Mouse (Mus musculus): ENCODE results near the gene Plcg2. TPM values are rescaled to one million over a fixed set of nuclear protein-coding genes. Genes with fewer than 3 reads are reported as not detected.

Plcg2 gene
- polyA plus RNA-seq, 2 experiments: 4.3 to 5.0 TPM

GRCm38 (mm10) chr8:117481830-117482229 is 16.3 kb upstream of the Plcg2 start:
- DNase-seq (ENCODE audit: low read depth in 3 of 3, low spot score in 3 of 3) (no peak), ATAC-seq (ENCODE audit: insufficient read depth) (no peak)
- WGBS (ENCODE audit: insufficient replicate concordance): 15% methylated on average over 5 of the region's 5 CpGs
- Histone ChIP-seq H3K27ac (no peak overlapping the region), H3K4me1 (replicated peaks; ENCODE audit: control insufficient read depth in 2 of 2, insufficient read depth in 2 of 2, low read length in 1 of 2) (no peaks in the 10 kb centered on the region; a peak in 1 of 4 replicates), H3K9me3 (ENCODE audit: control insufficient read depth, low read length) (no peaks in the 10 kb centered on the region), H3K9ac (replicated peaks) (no peak overlapping the region), H3K36me3 (replicated peaks; ENCODE audit: control insufficient read depth, insufficient read depth, low read depth) (no peaks in the 10 kb centered on the region), H3K27me3 (ENCODE audit: control insufficient read depth, insufficient read depth, low read length) (no peaks in the 10 kb centered on the region), H3K4me3 (ENCODE audit: insufficient read depth in 1 of 2, low read depth in 2 of 2, low read length in 2 of 2) (no peak overlapping the region), H3K4me2 (ENCODE audit: low read depth) (no peak overlapping the region)
- no peak for TF ChIP-seq CTCF (IDR thresholded peaks at IDR 0.05; ENCODE audit: low read depth)
- TF ChIP-seq EP300 (IDR thresholded peaks at IDR 0.05; ENCODE audit: low read depth): no peak

DNA sequence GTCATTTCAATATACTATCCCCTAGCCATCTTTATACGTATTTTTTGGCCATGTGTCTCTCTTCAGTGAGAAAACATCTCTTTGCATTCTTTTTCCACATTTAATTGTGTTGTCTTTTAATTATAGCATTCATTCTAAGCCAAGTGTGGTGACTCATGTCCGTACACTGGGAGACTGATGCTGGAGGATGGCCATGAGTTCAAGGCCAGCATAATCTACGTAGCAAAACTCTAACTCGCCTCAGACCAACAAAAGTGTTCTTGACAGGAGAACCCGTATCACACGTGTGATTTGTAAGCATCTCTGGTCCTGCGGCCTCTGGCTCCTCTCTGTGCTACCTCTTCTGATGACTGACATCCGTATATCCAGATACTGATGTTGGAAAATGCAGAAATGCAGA is 13.4 kb upstream of the Plcg2 start:
- Histone ChIP-seq H3K4me3 (ENCODE audit: insufficient read depth in 1 of 2, low read depth in 2 of 2, low read length in 2 of 2) (no peak overlapping the region), H3K4me1 (replicated peaks; ENCODE audit: control insufficient read depth in 2 of 2, insufficient read depth in 2 of 2, low read length in 1 of 2) (no peaks in the 10 kb centered on the region; a peak in 1 of 4 replicates), H3K9me3 (ENCODE audit: control insufficient read depth, low read length) (no peaks in the 10 kb centered on the region), H3K9ac (replicated peaks) (no peak overlapping the region), H3K4me2 (ENCODE audit: low read depth) (no peak overlapping the region), H3K36me3 (replicated peaks; ENCODE audit: control insufficient read depth, insufficient read depth, low read depth) (no peaks in the 10 kb centered on the region), H3K27me3 (ENCODE audit: control insufficient read depth, insufficient read depth, low read length) (no peaks in the 10 kb centered on the region), H3K27ac (no peak overlapping the region)
- no peak for ATAC-seq (ENCODE audit: insufficient read depth)
- DNase-seq (ENCODE audit: low read depth in 3 of 3, low spot score in 3 of 3): no peak
- WGBS (ENCODE audit: insufficient replicate concordance): 67% methylated on average over 8 of the region's 8 CpGs
- TF ChIP-seq CTCF (IDR thresholded peaks at IDR 0.05; ENCODE audit: low read depth) (no peak), EP300 (IDR thresholded peaks at IDR 0.05; ENCODE audit: low read depth) (no peak)

- TF ChIP-seq CTCF (IDR thresholded peaks at IDR 0.05; ENCODE audit: low read depth) (no peak), EP300 (IDR thresholded peaks at IDR 0.05; ENCODE audit: low read depth) (no peak)
These were observed 12.8 kb upstream of the Plcg2 start for GRCm38 (mm10) chr8:117485316-117485715.

GRCm38 (mm10) chr8:117488246-117489005 is 9.7 kb upstream of the Plcg2 start:
- H3K9ac ChIP-seq (replicated peaks): no peak overlapping the region
- TF ChIP-seq CTCF (IDR thresholded peaks at IDR 0.05; ENCODE audit: low read depth): no peak
- no peak for TF ChIP-seq EP300 (IDR thresholded peaks at IDR 0.05; ENCODE audit: low read depth)
- no peak overlapping the region for H3K4me3 ChIP-seq (ENCODE audit: insufficient read depth in 1 of 2, low read depth in 2 of 2, low read length in 2 of 2)
- no peak overlapping the region for H3K4me2 ChIP-seq (ENCODE audit: low read depth)
- H3K9me3 ChIP-seq (ENCODE audit: control insufficient read depth, low read length): no peaks in the 10 kb centered on the region
- no peak overlapping the region for H3K27ac ChIP-seq
- DNase-seq (ENCODE audit: low read depth in 3 of 3, low spot score in 3 of 3): no peak
- no peaks in the 10 kb centered on the region for H3K36me3 ChIP-seq (replicated peaks; ENCODE audit: control insufficient read depth, insufficient read depth, low read depth)
- H3K27me3 ChIP-seq (ENCODE audit: control insufficient read depth, insufficient read depth, low read length): no peaks in the 10 kb centered on the region
- ATAC-seq (ENCODE audit: insufficient read depth): no peak
- WGBS (ENCODE audit: insufficient replicate concordance): 63% methylated on average over 10 of the region's 10 CpGs
- no peaks in the 10 kb centered on the region for H3K4me1 ChIP-seq (replicated peaks; ENCODE audit: control insufficient read depth in 2 of 2, insufficient read depth in 2 of 2, low read length in 1 of 2)

More at GRCm38 (mm10) chr8:117485316-117485715, 12.8 kb upstream of the Plcg2 start:
- no peak overlapping the region for H3K4me3 ChIP-seq (ENCODE audit: insufficient read depth in 1 of 2, low read depth in 2 of 2, low read length in 2 of 2)
- no peaks in the 10 kb centered on the region for H3K36me3 ChIP-seq (replicated peaks; ENCODE audit: control insufficient read depth, insufficient read depth, low read depth)
- H3K4me1 ChIP-seq (replicated peaks; ENCODE audit: control insufficient read depth in 2 of 2, insufficient read depth in 2 of 2, low read length in 1 of 2): no peaks in the 10 kb centered on the region; a peak in 1 of 4 replicates
- no peak overlapping the region for H3K4me2 ChIP-seq (ENCODE audit: low read depth)
- H3K27ac ChIP-seq: no peak overlapping the region
- DNase-seq (ENCODE audit: low read depth in 3 of 3, low spot score in 3 of 3) (no peak), ATAC-seq (ENCODE audit: insufficient read depth) (no peak)
- no peak overlapping the region for H3K9ac ChIP-seq (replicated peaks)
- no peaks in the 10 kb centered on the region for H3K27me3 ChIP-seq (ENCODE audit: control insufficient read depth, insufficient read depth, low read length)
- 60% methylated on average over 1 of the region's 1 CpGs for WGBS (ENCODE audit: insufficient replicate concordance)
- H3K9me3 ChIP-seq (ENCODE audit: control insufficient read depth, low read length): no peaks in the 10 kb centered on the region

GRCm38 (mm10) chr8:117493543-117493942 is 4.5 kb upstream of the Plcg2 start:
- 51% methylated on average over 9 of the region's 9 CpGs for WGBS (ENCODE audit: insufficient replicate concordance)
- TF ChIP-seq EP300 (IDR thresholded peaks at IDR 0.05; ENCODE audit: low read depth): no peak
- TF ChIP-seq CTCF (IDR thresholded peaks at IDR 0.05; ENCODE audit: low read depth): no peak
- H3K36me3 ChIP-seq (replicated peaks; ENCODE audit: control insufficient read depth, insufficient read depth, low read depth): no peaks in the 10 kb centered on the region
- ATAC-seq (ENCODE audit: insufficient read depth) (no peak), DNase-seq (ENCODE audit: low read depth in 3 of 3, low spot score in 3 of 3) (no peak)
- H3K4me3 ChIP-seq (ENCODE audit: insufficient read depth in 1 of 2, low read depth in 2 of 2, low read length in 2 of 2): no peak overlapping the region
- no peaks in the 10 kb centered on the region for H3K9me3 ChIP-seq (ENCODE audit: control insufficient read depth, low read length)
- peaks cover 15% of the 10 kb centered on the region for H3K27me3 ChIP-seq (ENCODE audit: control insufficient read depth, insufficient read depth, low read length)
- no peak overlapping the region for H3K9ac ChIP-seq (replicated peaks)
- H3K27ac ChIP-seq: no peak overlapping the region
- H3K4me2 ChIP-seq (ENCODE audit: low read depth): no peak overlapping the region
- H3K4me1 ChIP-seq (replicated peaks; ENCODE audit: control insufficient read depth in 2 of 2, insufficient read depth in 2 of 2, low read length in 1 of 2): no peaks in the 10 kb centered on the region; a peak in 1 of 4 replicates

Data from liver, embryonic 14.5 days (tissue).